ENCODE assay signal across 23 mouse cellular contexts in the genomic region with DNA sequence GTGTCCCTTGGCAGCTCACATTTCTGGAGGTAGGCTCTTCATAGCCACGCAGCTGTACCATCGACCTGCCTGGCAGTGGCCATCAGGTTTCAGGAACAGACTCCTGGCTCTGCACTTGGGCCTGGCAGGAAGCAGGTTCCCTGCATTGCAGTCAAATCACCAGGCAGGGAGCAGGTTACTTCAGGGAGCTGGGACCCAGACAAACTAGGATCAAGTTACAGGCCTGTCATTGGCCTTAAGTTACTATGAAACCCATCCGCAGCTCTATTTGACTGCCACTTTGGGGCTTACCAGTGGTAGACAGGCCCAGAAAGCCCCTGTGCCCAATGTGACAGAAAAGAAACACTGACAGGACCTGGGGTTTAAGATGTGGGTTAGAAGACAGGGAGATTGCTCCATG.
DNase-seq lines count a peak whose midpoint lies in the region; ATAC-seq and TF ChIP-seq lines count a peak whose summit lies in the region.
"Had no signal": no experiment of that assay in that cellular context is flagged by ENCODE, and none has a peak within 500 bp of the region (broad histone marks: within the 10 kb centered on the region; RNA-seq: fewer than 3 reads in every experiment).

No protein-coding gene starts in this region.

- no peak overlapping the region for H3K4me2 ChIP-seq in kidney, embryonic 14.5 days (replicated peaks; ENCODE audit: low read depth, low read length)
- no peak overlapping the region for H3K4me2 ChIP-seq in midbrain, embryonic 14.5 days (ENCODE audit: low read length)
- no peak overlapping the region for H3K4me2 ChIP-seq in midbrain, postnatal 0 days (ENCODE audit: low read depth, low read length, poor library complexity, severe bottlenecking)
- no peak overlapping the region for H3K4me2 ChIP-seq in neural tube, embryonic 15.5 days
- H3K4me2 ChIP-seq: heart, embryonic 15.5 days had no signal

- no peak for ATAC-seq in kidney, embryonic 14.5 days (ENCODE audit: low FRiP score, low TSS enrichment)
- ATAC-seq in midbrain, embryonic 14.5 days (ENCODE audit: low FRiP score, low TSS enrichment), result no peak
- no peak for ATAC-seq in midbrain, postnatal 0 days (ENCODE audit: low FRiP score)
- ATAC-seq in neural tube, embryonic 15.5 days (ENCODE audit: low FRiP score), result no peak
- ATAC-seq: forebrain, embryonic 16.5 days; intestine, embryonic 16.5 days; lung, postnatal 0 days had no signal

- TF ChIP-seq CTCF in gastrocnemius, adult 2 months (IDR thresholded peaks at IDR 0.05), result no peak
- TF ChIP-seq CTCF in midbrain, postnatal 0 days (IDR thresholded peaks at IDR 0.05), result no peak

- no peaks in the 10 kb centered on the region for H3K9me3 ChIP-seq in kidney, embryonic 14.5 days (ENCODE audit: control insufficient read depth, low read length)
- H3K9me3 ChIP-seq in midbrain, embryonic 14.5 days (ENCODE audit: control insufficient read depth, low read length), result no peaks in the 10 kb centered on the region
- no peaks in the 10 kb centered on the region for H3K9me3 ChIP-seq in midbrain, postnatal 0 days (ENCODE audit: low read length)
- H3K9me3 ChIP-seq in neural tube, embryonic 15.5 days (replicated peaks), result no peaks in the 10 kb centered on the region
- H3K9me3 ChIP-seq: forebrain, embryonic 10.5 days; heart, embryonic 15.5 days; limb, embryonic 10.5 days had no signal

- H3K36me3 ChIP-seq in kidney, embryonic 14.5 days (ENCODE audit: control insufficient read depth, insufficient read depth, low read length), result peaks cover 15% of the 10 kb centered on the region
- peaks cover 23% of the 10 kb centered on the region for H3K36me3 ChIP-seq in midbrain, embryonic 14.5 days (ENCODE audit: control insufficient read depth, insufficient read depth, low read length)
- H3K36me3 ChIP-seq in midbrain, postnatal 0 days (ENCODE audit: insufficient read depth, low read length), result no peaks in the 10 kb centered on the region
- H3K36me3 ChIP-seq in neural tube, embryonic 15.5 days, result peaks cover 14% of the 10 kb centered on the region

- H3K27ac ChIP-seq in gastrocnemius, adult 2 months, result no peak overlapping the region
- H3K27ac ChIP-seq in kidney, embryonic 14.5 days (ENCODE audit: low read depth, low read length), result peak overlapping the region; percentile 68; the same call in 1 of the 2 replicates
- 0 out of 2 replicates have a peak overlapping the region, but pooled peaks have one; percentile 41 for H3K27ac ChIP-seq in midbrain, embryonic 14.5 days (replicated peaks; ENCODE audit: low read depth, low read length)
- H3K27ac ChIP-seq in midbrain, postnatal 0 days (ENCODE audit: low read depth, low read length), result no peak overlapping the region
- 0 out of 2 replicates have a peak overlapping the region, but pooled peaks have one; percentile 14 for H3K27ac ChIP-seq in neural tube, embryonic 15.5 days (replicated peaks)
- H3K27ac ChIP-seq: forebrain, embryonic 10.5 days; heart, embryonic 15.5 days; kidney, postnatal 0 days; layer of hippocampus, adult 2 months; limb, embryonic 10.5 days; macrophage had no signal

- intact Hi-C loops in gastrocnemius, adult 2 months (cut with DNase I), result no loop called here

- no peak overlapping the region for H3K9ac ChIP-seq in kidney, embryonic 14.5 days (ENCODE audit: low read depth, low read length)
- H3K9ac ChIP-seq in midbrain, embryonic 14.5 days (replicated peaks; ENCODE audit: low read length), result no peak overlapping the region
- H3K9ac ChIP-seq in midbrain, postnatal 0 days (replicated peaks; ENCODE audit: low read length, poor library complexity, severe bottlenecking), result no peak overlapping the region
- H3K9ac ChIP-seq in neural tube, embryonic 15.5 days (replicated peaks), result no peak overlapping the region
- H3K9ac ChIP-seq: heart, embryonic 15.5 days had no signal

- no peaks in the 10 kb centered on the region for H3K27me3 ChIP-seq in kidney, embryonic 14.5 days (ENCODE audit: control insufficient read depth, insufficient read depth, low read length)
- no peaks in the 10 kb centered on the region for H3K27me3 ChIP-seq in midbrain, embryonic 14.5 days (ENCODE audit: control insufficient read depth, insufficient read depth, low read length)
- H3K27me3 ChIP-seq in midbrain, postnatal 0 days (ENCODE audit: insufficient read depth, low read length), result no peaks in the 10 kb centered on the region
- H3K27me3 ChIP-seq in neural tube, embryonic 15.5 days (replicated peaks), result no peaks in the 10 kb centered on the region
- H3K27me3 ChIP-seq: heart, embryonic 15.5 days had no signal

- 34% methylated on average over 3 of the region's 3 CpGs for WGBS in kidney, embryonic 14.5 days
- WGBS in midbrain, embryonic 14.5 days, result 62% methylated on average over 3 of the region's 3 CpGs
- 56% methylated on average over 3 of the region's 3 CpGs for WGBS in midbrain, postnatal 0 days
- 62% methylated on average over 3 of the region's 3 CpGs for WGBS in neural tube, embryonic 15.5 days

- H3K4me3 ChIP-seq in gastrocnemius, adult 2 months, result no peak overlapping the region
- no peak overlapping the region for H3K4me3 ChIP-seq in kidney, embryonic 14.5 days (ENCODE audit: low read length)
- H3K4me3 ChIP-seq in midbrain, embryonic 14.5 days (replicated peaks; ENCODE audit: low read depth, low read length), result no peak overlapping the region
- no peak overlapping the region for H3K4me3 ChIP-seq in midbrain, postnatal 0 days (ENCODE audit: low read depth, low read length)
- H3K4me3 ChIP-seq in neural tube, embryonic 15.5 days (replicated peaks), result no peak overlapping the region
- H3K4me3 ChIP-seq: forebrain, embryonic 10.5 days; heart, embryonic 15.5 days; layer of hippocampus, adult 2 months; limb, embryonic 10.5 days had no signal

- DNase-seq in gastrocnemius, adult 2 months, result peak; percentile 43
- no peak for DNase-seq in gastrocnemius, adult 18-20 months (ENCODE audit: low spot score)
- DNase-seq in kidney, adult 11 months, result no peak
- DNase-seq in midbrain, embryonic 14.5 days, result no peak
- DNase-seq in midbrain, postnatal 0 days (ENCODE audit: low spot score), result no peak
- no peak for DNase-seq in layer of hippocampus, adult 18-20 months (ENCODE audit: low spot score in 2 of 2)
- DNase-seq: adrenal gland, postnatal 14 days; cerebellum, adult 8-10 months; gastrocnemius, postnatal 36 days; liver; right cerebral cortex, postnatal 14 days; spleen, adult 18-20 months had no signal

- H3K4me1 ChIP-seq in kidney, embryonic 14.5 days (ENCODE audit: control insufficient read depth, insufficient read depth, low read length), result 0 out of 2 replicates have a peak, but pooled peaks cover 6% of the 10 kb centered on the region
- H3K4me1 ChIP-seq in midbrain, embryonic 14.5 days (ENCODE audit: control insufficient read depth, insufficient read depth, low read length), result no peaks in the 10 kb centered on the region
- no peaks in the 10 kb centered on the region for H3K4me1 ChIP-seq in midbrain, postnatal 0 days (ENCODE audit: insufficient read depth, low read length)
- peaks cover 9% of the 10 kb centered on the region for H3K4me1 ChIP-seq in neural tube, embryonic 15.5 days
- H3K4me1 ChIP-seq: heart, embryonic 15.5 days had no signal

Comparison
In these comparisons a context has a peak if more than half of its experiments do, and no peak if none do; other contexts are left out.
1. H3K27ac ChIP-seq: peak in kidney, embryonic 14.5 days (single experiment), midbrain, embryonic 14.5 days (single experiment) and neural tube, embryonic 15.5 days (single experiment); none in gastrocnemius, adult 2 months (single experiment) and midbrain, postnatal 0 days (single experiment).